Mouse (Mus musculus) urinary bladder, postnatal 14 days (tissue): ENCODE data around the gene Prkca.

Source experiments
- DNase-seq: peaks from one replicate; pipeline ENCODE4 v3.0.0; 2021; ENCODE audit warnings: low spot score

The Prkca gene

GRCm38 (mm10) chr11:108063096-108063495 is 280.6 kb downstream of the Prkca start:
- no peak for DNase-seq

- no peak for DNase-seq
Observed at GRCm38 (mm10) chr11:108061571-108062479, 281.9 kb downstream of the Prkca start.

- DNase-seq = no peak
Observed at GRCm38 (mm10) chr11:108057138-108057537, 286.6 kb downstream of the Prkca start.

- DNase-seq = no peak
Observed at GRCm38 (mm10) chr11:108054647-108055046, 289.1 kb downstream of the Prkca start.

- no peak for DNase-seq
Observed at GRCm38 (mm10) chr11:108053746-108054145, 290.0 kb downstream of the Prkca start.

GRCm38 (mm10) chr11:108041669-108042068 is 302.1 kb downstream of the Prkca start:
- DNase-seq = no peak

GRCm38 (mm10) chr11:108040823-108041222 is 302.9 kb downstream of the Prkca start:
- no peak for DNase-seq

GRCm38 (mm10) chr11:108039761-108040160 is 304.0 kb downstream of the Prkca start:
- DNase-seq = no peak

GRCm38 (mm10) chr11:108038989-108039388 is 304.7 kb downstream of the Prkca start:
- peak; percentile 22 for DNase-seq

GRCm38 (mm10) chr11:108036339-108036738 is 307.4 kb downstream of the Prkca start:
- no peak for DNase-seq

- DNase-seq = no peak
Observed at GRCm38 (mm10) chr11:108035761-108036160, 308.0 kb downstream of the Prkca start.

- no peak for DNase-seq
Observed at GRCm38 (mm10) chr11:108034376-108034775, 309.4 kb downstream of the Prkca start.

GRCm38 (mm10) chr11:108032568-108032967 is 311.2 kb downstream of the Prkca start:
- no peak for DNase-seq

- peak; percentile 68 for DNase-seq
Observed at GRCm38 (mm10) chr11:108030956-108031604, 312.6 kb downstream of the Prkca start.

- no peak for DNase-seq
Observed at GRCm38 (mm10) chr11:108029321-108029720, 314.4 kb downstream of the Prkca start.

GRCm38 (mm10) chr11:108028398-108028797 is 315.3 kb downstream of the Prkca start:
- DNase-seq = no peak

GRCm38 (mm10) chr11:108025726-108026425 is 317.9 kb downstream of the Prkca start:
- peak; percentile 59 for DNase-seq

GRCm38 (mm10) chr11:108023188-108023587 is 320.5 kb downstream of the Prkca start:
- DNase-seq = peak; percentile 55

- no peak for DNase-seq
Observed at GRCm38 (mm10) chr11:108020889-108021288, 322.8 kb downstream of the Prkca start.

GRCm38 (mm10) chr11:108015284-108015683 is 328.4 kb downstream of the Prkca start:
- no peak for DNase-seq

- DNase-seq = no peak
Observed at GRCm38 (mm10) chr11:108013390-108013789, 330.3 kb downstream of the Prkca start.

GRCm38 (mm10) chr11:108010465-108010864 is 333.3 kb downstream of the Prkca start:
- no peak for DNase-seq

- DNase-seq = no peak
Observed at GRCm38 (mm10) chr11:107998891-107999290, 344.8 kb downstream of the Prkca start.
